Mouse (Mus musculus) stomach, postnatal 0 days (tissue): ENCODE measurements at regions not wholly inside any gene's neighbourhood (a gene's known extent, or its start where the extent isn't known, plus 50 kb on each side); places are given as distances from the start of the nearest gene placed in this dataset.
A peak's percentile ranks its signal among the peaks of the same experiment; 100 is the strongest.

Source experiments
- ATAC-seq: fragments of 200-750 bp; cut with Nextera tagmentation; 2 replicates; pipeline ENCODE4 v1.8.0; 2017; ENCODE audit not compliant: low FRiP score, low TSS enrichment
- DNase-seq: peaks from one replicate; pipeline ENCODE4 v3.0.0-alpha.2; 2016; ENCODE audit warnings: low spot score
- H3K27ac ChIP-seq: fragments of 300-500 bp; sonication (generic); replicated peaks from 2 replicates; pipeline ENCODE4 v1.5.1; 2014; ENCODE audit warnings: mild to moderate bottlenecking, control low read depth
- H3K27me3 ChIP-seq: fragments of 300-500 bp; sonication (generic); 2 replicates; pipeline ENCODE4 v1.6.1; 2014; ENCODE audit warnings: low read length; ENCODE audit not compliant: control insufficient read depth, insufficient read depth
- H3K36me3 ChIP-seq: fragments of 300-500 bp; sonication (generic); 2 replicates; pipeline ENCODE4 v1.6.1; 2014; ENCODE audit warnings: low read length, mixed read lengths; ENCODE audit not compliant: control insufficient read depth, insufficient read depth
- H3K4me1 ChIP-seq: fragments of 300-500 bp; sonication (generic); replicated peaks from 2 replicates; pipeline ENCODE4 v1.6.1; 2014; ENCODE audit warnings: antibody characterized with exemption; ENCODE audit not compliant: control insufficient read depth, insufficient read depth
- H3K4me2 ChIP-seq: fragments of 300-500 bp; sonication (generic); replicated peaks from 2 replicates; pipeline ENCODE4 v1.6.1; 2014; ENCODE audit warnings: low read depth, mild to moderate bottlenecking, control low read depth, moderate library complexity
- H3K4me3 ChIP-seq: fragments of 300-500 bp; sonication (generic); 2 replicates; pipeline ENCODE4 v1.5.1; 2014; ENCODE audit warnings: low read depth, low read length, control low read depth
- H3K9ac ChIP-seq: fragments of 300-500 bp; sonication (generic); 2 replicates; pipeline ENCODE4 v1.6.1; 2014; ENCODE audit warnings: mild to moderate bottlenecking, low read length, control low read depth, mixed read lengths
- H3K9me3 ChIP-seq: fragments of 300-500 bp; sonication (generic); 2 replicates; pipeline ENCODE4 v1.6.1; 2016; ENCODE audit warnings: low read length; ENCODE audit not compliant: control insufficient read depth
- CTCF ChIP-seq: IDR thresholded peaks from 2 replicates; pipeline ENCODE4 v1.5.1; 2016; ENCODE audit warnings: antibody characterized with exemption, low read depth, mild to moderate bottlenecking, moderate library complexity
- EP300 ChIP-seq: optimal IDR thresholded peaks from 2 replicates; pipeline ENCODE3; 2016; ENCODE audit warnings: antibody characterized with exemption
- WGBS: fragments of 180-500 bp; shearing (Covaris S2); extraction: QIAGEN DNeasy Blood & Tissue Kit; methylation state at CpG from one replicate; pipeline ENCODE4 v1.1.7; 2014; 5-methylcytosine and 5-hydroxymethylcytosine counted together

DNA sequence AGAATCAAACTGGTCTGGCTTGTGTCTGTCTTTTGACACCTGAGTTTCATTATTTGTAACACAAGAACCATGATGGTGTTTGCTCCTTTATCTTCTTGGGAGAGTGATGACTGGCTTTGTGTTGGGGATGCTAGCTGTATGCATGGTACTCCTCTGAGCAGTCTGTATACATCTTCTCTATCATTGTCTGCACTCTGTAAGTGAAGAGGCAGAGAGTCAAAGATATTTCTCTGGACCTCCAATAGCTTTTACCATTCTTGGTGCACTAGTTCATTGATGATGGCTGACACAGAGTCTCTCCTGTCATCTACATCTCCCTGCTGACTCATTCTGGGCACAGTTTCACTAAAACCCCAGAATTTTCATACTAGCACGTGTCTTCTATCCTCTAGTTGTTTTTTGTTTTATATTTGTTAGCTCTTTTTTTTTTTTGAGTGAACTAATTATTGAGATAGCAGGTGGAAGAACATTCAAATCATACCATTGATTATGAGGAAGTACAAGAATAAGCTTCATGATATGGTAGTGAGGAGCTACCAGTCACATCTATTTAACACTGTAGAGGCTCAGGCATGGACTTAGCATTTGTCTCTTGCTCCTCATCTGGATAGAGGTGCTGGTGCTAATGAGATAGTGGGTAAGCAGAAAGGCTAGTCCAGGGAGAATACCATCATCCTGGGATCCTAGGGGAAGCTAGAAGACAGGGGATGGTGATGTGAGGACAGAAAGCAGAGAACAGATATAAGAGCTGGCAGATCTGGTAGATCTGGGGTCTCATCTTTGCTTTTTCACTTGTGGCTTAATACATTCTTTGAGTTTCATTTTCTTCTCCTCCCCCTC is 1402.9 kb upstream of the A1bg start:
- TF ChIP-seq CTCF, result no peak
- no peak for TF ChIP-seq EP300
- no peak overlapping the region for H3K27ac ChIP-seq
- H3K4me3 ChIP-seq, result no peak overlapping the region
- WGBS, result 83% methylated on average over 1 of the region's 1 CpGs
- no peak for DNase-seq
- H3K9me3 ChIP-seq, result no peaks in the 10 kb centered on the region
- no peak for ATAC-seq
- H3K4me2 ChIP-seq, result no peak overlapping the region
- H3K4me1 ChIP-seq, result no peaks in the 10 kb centered on the region
- H3K36me3 ChIP-seq, result no peaks in the 10 kb centered on the region
- no peak overlapping the region for H3K9ac ChIP-seq
- no peaks in the 10 kb centered on the region for H3K27me3 ChIP-seq

DNA sequence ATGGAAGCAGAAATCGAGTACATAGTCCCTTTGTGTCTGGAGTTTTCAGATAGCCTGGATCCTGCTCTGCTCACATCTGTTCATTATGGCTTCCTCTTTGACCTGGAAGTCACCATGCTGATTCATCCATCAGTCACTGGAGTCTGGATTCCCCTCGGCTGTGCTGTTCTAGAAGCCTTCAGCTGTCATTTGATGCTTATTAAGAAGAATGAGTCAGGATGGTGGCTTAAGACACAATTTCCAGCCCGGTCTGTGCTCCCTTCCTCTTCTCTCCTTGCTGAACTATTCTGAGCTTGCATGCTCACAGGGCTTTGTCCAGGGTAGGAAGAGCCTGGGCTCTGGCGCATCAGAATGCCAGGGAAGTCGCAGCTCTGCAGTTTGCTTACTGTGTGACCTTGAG is 1398.2 kb upstream of the A1bg start:
- Histone ChIP-seq H3K27ac (no peak overlapping the region), H3K4me3 (no peak overlapping the region), H3K27me3 (no peaks in the 10 kb centered on the region), H3K4me1 (no peaks in the 10 kb centered on the region), H3K9me3 (no peaks in the 10 kb centered on the region), H3K4me2 (no peak overlapping the region), H3K9ac (no peak overlapping the region), H3K36me3 (no peaks in the 10 kb centered on the region)
- ATAC-seq (no peak), DNase-seq (no peak)
- WGBS, result 69% methylated on average over 5 of the region's 5 CpGs
- TF ChIP-seq EP300 (no peak), CTCF (no peak)

DNA sequence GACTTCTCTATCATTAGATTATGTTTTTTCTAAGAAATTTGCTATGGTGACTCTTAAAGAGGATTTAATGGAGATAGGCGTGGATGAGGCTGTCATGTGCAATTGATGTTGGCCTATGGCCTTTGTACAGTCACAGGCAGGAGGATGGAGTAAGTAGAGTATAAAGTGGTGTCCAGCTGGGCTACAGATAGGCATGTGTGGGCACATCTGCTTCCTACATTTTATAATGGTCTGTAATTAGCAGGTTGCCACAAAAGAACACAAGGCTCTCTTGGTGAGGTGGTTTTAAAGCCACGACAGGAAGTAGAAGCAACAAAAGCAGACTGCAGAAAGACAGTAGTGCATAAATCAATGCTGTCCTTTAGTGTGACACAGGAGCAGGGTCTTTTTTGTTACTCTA is 1391.6 kb upstream of the A1bg start:
- no peak overlapping the region for H3K27ac ChIP-seq
- DNase-seq, result no peak
- H3K4me1 ChIP-seq, result no peaks in the 10 kb centered on the region
- H3K9ac ChIP-seq, result no peak overlapping the region
- TF ChIP-seq CTCF (no peak), EP300 (no peak)
- no peaks in the 10 kb centered on the region for H3K27me3 ChIP-seq
- H3K36me3 ChIP-seq, result no peaks in the 10 kb centered on the region
- no peaks in the 10 kb centered on the region for H3K9me3 ChIP-seq
- ATAC-seq, result no peak
- H3K4me3 ChIP-seq, result no peak overlapping the region
- no peak overlapping the region for H3K4me2 ChIP-seq
- 50% methylated on average over 2 of the region's 2 CpGs for WGBS

DNA sequence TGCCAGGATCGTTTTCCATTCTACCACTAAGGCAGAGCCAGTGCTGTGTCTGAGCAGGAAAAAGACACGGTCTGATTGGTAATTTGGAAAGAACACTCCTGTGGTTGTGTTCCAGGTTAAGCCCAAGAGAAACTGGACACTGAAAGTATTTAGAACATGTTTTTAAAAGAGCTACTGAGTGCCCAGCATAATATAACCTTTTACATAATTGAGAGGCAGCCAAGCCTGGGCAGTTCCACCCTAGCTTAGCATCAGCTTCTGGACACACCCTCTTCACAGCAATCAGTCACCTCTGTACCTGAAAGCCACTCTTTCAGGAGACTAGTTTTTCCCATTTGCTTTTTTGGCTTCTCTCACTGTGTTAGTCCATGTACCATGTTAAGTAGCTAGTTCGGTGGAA is 1379.4 kb upstream of the A1bg start:
- Histone ChIP-seq H3K4me3 (no peak overlapping the region), H3K9ac (no peak overlapping the region), H3K27me3 (no peaks in the 10 kb centered on the region), H3K27ac (0 out of 2 replicates have a peak overlapping the region, but pooled peaks have one; percentile 8), H3K36me3 (no peaks in the 10 kb centered on the region), H3K4me1 (no peaks in the 10 kb centered on the region), H3K4me2 (no peak overlapping the region), H3K9me3 (no peaks in the 10 kb centered on the region)
- peak; percentile 89 for ATAC-seq
- no peak for TF ChIP-seq CTCF
- peak; percentile 54 for TF ChIP-seq EP300
- 69% methylated on average over 3 of the region's 3 CpGs for WGBS
- DNase-seq, result peak; percentile 35

DNA sequence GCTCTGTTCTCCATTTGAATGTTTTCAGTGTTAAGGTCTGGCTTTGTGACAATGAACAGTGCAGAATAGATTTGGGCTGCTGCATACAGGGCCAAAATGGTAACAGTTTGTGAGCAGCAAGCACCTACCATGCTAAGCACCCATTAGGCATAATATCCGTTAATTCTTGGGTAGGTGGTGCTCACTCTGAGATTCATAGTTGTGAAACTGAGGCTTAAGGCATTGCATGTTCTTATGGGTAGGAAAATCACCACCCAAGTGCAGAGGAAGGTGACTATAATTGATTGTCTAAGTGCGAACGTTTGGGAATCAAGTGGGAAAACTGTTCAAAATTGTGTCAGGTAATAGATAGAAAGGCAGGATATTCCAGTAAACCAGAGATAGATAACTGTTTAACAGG is 1378.8 kb upstream of the A1bg start:
- DNase-seq, result no peak
- Histone ChIP-seq H3K36me3 (no peaks in the 10 kb centered on the region), H3K4me3 (no peak overlapping the region), H3K4me1 (no peaks in the 10 kb centered on the region), H3K4me2 (no peak overlapping the region), H3K9me3 (no peaks in the 10 kb centered on the region), H3K9ac (no peak overlapping the region), H3K27ac (no peak overlapping the region), H3K27me3 (no peaks in the 10 kb centered on the region)
- WGBS, result 75% methylated on average over 3 of the region's 3 CpGs
- no peak for ATAC-seq
- TF ChIP-seq EP300, result no peak
- TF ChIP-seq CTCF, result no peak

DNA sequence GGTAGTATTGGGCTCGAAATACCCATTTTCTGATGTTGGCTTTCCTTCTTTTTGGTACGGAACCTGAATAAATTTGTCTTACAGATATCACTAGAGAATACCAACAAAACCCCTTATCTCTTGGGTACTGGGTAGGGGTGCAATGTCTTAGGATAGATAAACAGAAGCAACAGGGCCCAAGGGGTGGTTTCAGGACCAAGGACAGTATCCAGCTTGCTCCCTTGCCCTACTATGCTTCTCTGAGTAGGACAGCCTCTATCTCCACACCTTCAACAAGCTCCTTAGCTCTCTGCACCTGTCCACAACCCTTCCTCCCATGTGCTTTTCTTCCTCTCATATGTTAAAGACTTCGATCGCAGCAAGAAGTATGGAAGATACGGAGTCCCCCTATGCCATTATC is 1374.3 kb upstream of the A1bg start:
- DNase-seq, result no peak
- Histone ChIP-seq H3K27ac (no peak overlapping the region), H3K4me2 (no peak overlapping the region), H3K4me1 (no peaks in the 10 kb centered on the region; the same call in 1 of the 2 replicates), H3K9me3 (no peaks in the 10 kb centered on the region), H3K4me3 (no peak overlapping the region), H3K27me3 (no peaks in the 10 kb centered on the region), H3K36me3 (no peaks in the 10 kb centered on the region), H3K9ac (no peak overlapping the region)
- no peak for TF ChIP-seq CTCF
- TF ChIP-seq EP300, result no peak
- no peak for ATAC-seq
- 90% methylated on average over 5 of the region's 5 CpGs for WGBS
